Mouse (Mus musculus) midbrain, embryonic 12.5 days (tissue): ENCODE measurements around the gene Rpp40. TPM values are rescaled to one million over a fixed set of nuclear protein-coding genes. Genes with fewer than 3 reads are reported as not detected.

ENCODE experiments used
- ATAC-seq: fragments of 200-750 bp; cut with Nextera tagmentation; 2 replicates; pipeline ENCODE4 v1.8.0; 2017; ENCODE audit warnings: low read depth, moderate TSS enrichment, moderate library complexity; ENCODE audit not compliant: low FRiP score
- H3K27ac ChIP-seq: fragments of 300-500 bp; sonication (generic); replicated peaks from 2 replicates; pipeline ENCODE4 v1.5.1; 2016; ENCODE audit warnings: mild to moderate bottlenecking
- H3K27me3 ChIP-seq: fragments of 300-500 bp; sonication (generic); 2 replicates; pipeline ENCODE4 v1.6.1; 2016; ENCODE audit warnings: mild to moderate bottlenecking
- H3K36me3 ChIP-seq: fragments of 300-500 bp; sonication (generic); 2 replicates; pipeline ENCODE4 v1.6.1; 2016
- H3K4me1 ChIP-seq: fragments of 300-500 bp; sonication (generic); 2 replicates; pipeline ENCODE4 v1.6.1; 2016
- H3K4me2 ChIP-seq: fragments of 300-500 bp; sonication (generic); replicated peaks from 2 replicates; pipeline ENCODE4 v1.6.1; 2016; ENCODE audit warnings: mild to moderate bottlenecking, moderate library complexity
- H3K4me3 ChIP-seq: fragments of 300-500 bp; sonication (generic); 2 replicates; pipeline ENCODE4 v1.5.1; 2016; ENCODE audit warnings: mild to moderate bottlenecking
- H3K9ac ChIP-seq: fragments of 300-500 bp; sonication (generic); replicated peaks from 2 replicates; pipeline ENCODE4 v1.6.1; 2016; ENCODE audit warnings: mild to moderate bottlenecking, moderate library complexity
- H3K9me3 ChIP-seq: fragments of 300-500 bp; sonication (generic); 2 replicates; pipeline ENCODE4 v1.6.1; 2016; ENCODE audit warnings: mild to moderate bottlenecking
- WGBS: fragments of 180-500 bp; shearing (Covaris S2); methylation state at CpG from one replicate; pipeline ENCODE4 v1.1.7; 2016; 5-methylcytosine and 5-hydroxymethylcytosine counted together
- polyA plus RNA-seq: library from polyadenylated mRNA; unstranded; fragments of >200 nt; fragmentation: Nextera tagmentation; extraction: Ambion mirVana; gene quantifications from 2 replicates; pipeline ENCODE4 v1.2.1, GENCODE M21; 2016

The Rpp40 gene
- polyA plus RNA-seq, result 11.8 and 13.2 TPM in 2 replicates

DNA sequence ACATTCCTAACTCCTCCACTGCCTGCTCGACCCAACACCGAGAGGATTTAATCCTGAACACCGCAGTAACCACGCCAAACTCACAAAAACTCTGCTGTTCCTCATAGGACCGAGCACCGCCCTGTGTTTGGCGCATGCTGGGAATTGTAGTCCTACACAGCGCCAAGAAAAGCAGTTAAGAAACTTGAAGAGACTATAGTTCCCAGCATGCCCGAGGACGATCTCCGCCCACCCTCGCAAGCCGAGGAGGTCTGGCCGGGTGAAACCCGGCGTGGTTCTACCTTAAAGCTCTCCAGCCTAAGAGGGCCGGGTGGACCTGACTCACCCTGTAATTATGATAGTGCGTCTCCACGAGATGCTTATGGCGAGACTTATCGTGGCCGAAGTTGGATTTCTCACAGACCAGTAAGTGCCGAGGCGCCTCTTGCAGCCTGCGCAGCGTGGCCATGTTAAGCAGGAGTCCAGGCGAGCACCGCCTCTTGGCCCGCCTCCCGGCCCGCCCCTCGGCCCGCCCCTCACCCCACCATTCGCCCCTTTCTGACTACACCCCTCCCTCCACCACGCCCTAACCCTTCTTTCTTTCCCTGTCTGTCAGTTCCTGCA is at the start of gene Rpp40:
Gene Rpp40 (minus strand): TSS at position 481 of the 603 bp plus-strand sequence.
- H3K9ac ChIP-seq, result peak within 1 kb of the TSS; percentile 49
- ATAC-seq, result peak; percentile 100
- H3K27ac ChIP-seq, result no peak within 1 kb of the TSS
- WGBS, result under 1% methylated on average over 35 of the region's 35 CpGs
- H3K27me3 ChIP-seq, result no peaks in the 10 kb centered on the region
- no peaks in the 10 kb centered on the region for H3K9me3 ChIP-seq
- peak within 1 kb of the TSS; percentile 61 for H3K4me3 ChIP-seq
- peak within 1 kb of the TSS; percentile 68 for H3K4me2 ChIP-seq
- 0 out of 2 replicates have a peak, but pooled peaks cover 2% of the 10 kb centered on the region for H3K4me1 ChIP-seq
- no peaks in the 10 kb centered on the region for H3K36me3 ChIP-seq

DNA sequence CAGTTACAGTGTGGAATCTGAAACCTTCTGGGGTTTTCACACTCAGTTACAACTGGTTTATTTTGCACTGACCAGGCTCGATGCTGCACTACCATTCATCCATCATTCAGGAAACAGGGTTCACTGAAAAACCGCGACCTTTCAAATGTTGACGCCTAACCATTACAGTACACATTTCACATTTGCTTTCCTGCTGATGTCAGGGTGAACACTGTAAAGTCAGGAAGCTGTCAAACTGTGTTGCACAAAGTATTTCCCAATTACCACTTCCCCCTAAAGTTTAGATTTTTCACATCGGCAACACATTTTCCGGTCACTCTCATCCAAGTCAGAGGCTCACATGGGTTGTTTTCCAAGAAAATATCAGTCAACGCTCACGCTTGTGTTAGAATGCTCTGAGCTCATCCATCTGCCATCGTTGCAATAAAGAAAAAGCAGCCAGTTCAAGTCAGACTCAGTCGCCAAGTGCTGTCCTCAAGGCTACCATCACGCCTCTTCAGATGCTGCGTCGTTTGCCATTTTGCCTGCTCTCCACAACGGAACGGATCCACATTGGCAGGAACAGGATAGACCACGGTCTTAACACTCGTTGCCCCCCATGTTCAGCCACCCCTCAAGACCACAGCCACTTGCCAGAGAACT is 43.8 kb upstream of the Rpp40 start:
- no peak for ATAC-seq
- Histone ChIP-seq H3K4me2 (no peak overlapping the region), H3K36me3 (no peaks in the 10 kb centered on the region), H3K9ac (no peak overlapping the region), H3K27ac (no peak overlapping the region), H3K4me1 (no peaks in the 10 kb centered on the region), H3K27me3 (peaks cover 8% of the 10 kb centered on the region; the same call in 1 of the 2 replicates), H3K4me3 (no peak overlapping the region), H3K9me3 (no peaks in the 10 kb centered on the region)
- WGBS, result 89% methylated on average over 17 of the region's 17 CpGs

DNA sequence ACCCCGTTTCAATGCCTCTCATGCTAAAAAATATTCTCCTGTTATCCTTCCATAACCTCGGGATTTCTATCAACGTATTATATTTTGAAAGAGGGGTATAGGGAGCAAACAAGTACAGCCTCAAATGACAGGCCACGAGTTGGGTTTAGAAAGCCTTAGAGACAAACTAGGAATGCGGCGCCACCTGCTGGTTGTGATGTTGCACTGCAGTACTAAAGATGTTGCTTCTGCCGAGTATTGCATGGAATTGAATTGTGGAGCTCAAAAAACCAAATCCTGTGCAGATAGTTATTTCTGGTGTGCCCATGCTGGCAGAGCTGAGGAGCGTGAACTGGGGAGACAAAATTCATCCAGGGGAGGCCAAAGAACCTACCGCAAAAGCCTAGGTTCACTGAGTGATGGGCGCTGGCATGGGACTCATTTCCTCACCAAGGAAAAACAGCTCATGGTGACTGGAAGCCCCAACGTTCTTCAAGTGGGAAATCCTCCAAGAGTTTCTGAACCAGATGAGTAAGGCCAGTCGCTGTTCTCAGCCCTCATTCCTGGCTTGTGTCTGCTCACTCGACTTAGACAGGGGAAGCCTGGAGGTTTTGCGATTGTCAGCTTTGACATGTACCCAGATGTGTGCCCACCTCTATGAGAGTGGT is 41.3 kb upstream of the Rpp40 start:
- H3K9ac ChIP-seq, result no peak overlapping the region
- no peaks in the 10 kb centered on the region for H3K9me3 ChIP-seq
- H3K27me3 ChIP-seq, result peaks cover 8% of the 10 kb centered on the region; the same call in 1 of the 2 replicates
- no peak overlapping the region for H3K4me3 ChIP-seq
- no peaks in the 10 kb centered on the region for H3K36me3 ChIP-seq
- no peak for ATAC-seq
- no peak overlapping the region for H3K27ac ChIP-seq
- no peak overlapping the region for H3K4me2 ChIP-seq
- no peaks in the 10 kb centered on the region for H3K4me1 ChIP-seq
- WGBS, result 24% methylated on average over 14 of the region's 14 CpGs

DNA sequence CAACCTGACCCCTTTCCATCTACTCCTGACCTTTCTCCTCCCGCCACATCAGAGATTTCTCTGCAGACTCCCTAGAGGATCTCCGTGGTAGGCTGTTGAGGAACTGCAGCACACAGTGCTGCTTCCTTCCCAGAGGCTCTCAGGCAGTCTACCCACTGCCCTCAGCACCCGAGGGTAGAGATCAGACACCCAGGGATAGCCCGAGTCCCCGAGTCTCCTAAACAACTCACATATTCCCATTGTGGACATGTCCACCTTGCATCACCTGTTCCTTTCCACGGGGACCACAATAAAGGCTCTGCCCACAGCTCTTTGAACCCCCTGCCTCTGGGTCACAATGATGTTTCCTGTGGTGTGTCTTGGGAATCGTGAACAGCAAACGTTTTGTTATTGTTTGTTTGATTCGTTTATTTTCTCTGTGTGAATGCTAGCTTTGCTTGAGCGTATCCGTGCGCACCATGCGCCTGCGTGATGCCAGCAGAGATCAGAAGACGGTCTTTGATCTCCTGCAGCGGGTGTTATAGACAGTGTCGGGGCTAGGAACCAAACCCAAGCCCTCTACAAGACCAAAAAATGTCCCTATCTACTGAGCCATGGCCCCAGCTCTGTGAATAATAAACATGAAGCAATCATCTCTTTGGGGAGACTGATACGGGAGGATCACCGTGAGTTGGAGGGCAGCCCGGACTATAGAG is 40.6 kb upstream of the Rpp40 start:
- H3K9me3 ChIP-seq, result no peaks in the 10 kb centered on the region
- H3K27ac ChIP-seq, result no peak overlapping the region
- H3K9ac ChIP-seq, result no peak overlapping the region
- 72% methylated on average over 20 of the region's 20 CpGs for WGBS
- peaks cover 8% of the 10 kb centered on the region; the same call in 1 of the 2 replicates for H3K27me3 ChIP-seq
- H3K4me1 ChIP-seq, result no peaks in the 10 kb centered on the region
- ATAC-seq, result no peak
- no peak overlapping the region for H3K4me2 ChIP-seq
- no peak overlapping the region for H3K4me3 ChIP-seq
- no peaks in the 10 kb centered on the region for H3K36me3 ChIP-seq

DNA sequence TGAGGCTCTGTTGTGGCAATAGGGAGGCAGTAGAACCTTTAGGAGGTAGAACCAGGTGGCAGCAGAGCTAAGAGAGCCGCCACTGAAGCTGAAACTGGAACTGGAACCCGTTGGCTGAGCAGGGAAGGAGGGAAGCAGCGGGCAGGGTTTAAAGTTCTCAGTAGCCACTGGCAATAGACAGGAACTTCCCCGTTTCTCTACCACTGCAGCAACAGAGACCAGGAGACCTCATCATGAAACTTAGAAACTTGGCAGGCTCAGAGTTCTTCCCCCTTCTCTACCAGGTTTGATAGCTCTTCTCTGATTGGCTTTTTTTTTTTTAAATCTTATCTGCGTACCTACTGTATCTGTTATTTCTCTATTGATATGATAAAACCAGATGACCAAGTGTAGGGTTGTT is 34.8 kb upstream of the Rpp40 start:
- H3K4me3 ChIP-seq, result no peak overlapping the region
- H3K4me2 ChIP-seq, result no peak overlapping the region
- H3K9me3 ChIP-seq, result no peaks in the 10 kb centered on the region
- no peaks in the 10 kb centered on the region for H3K27me3 ChIP-seq
- WGBS, result 83% methylated on average over 5 of the region's 5 CpGs
- ATAC-seq, result no peak
- no peaks in the 10 kb centered on the region for H3K4me1 ChIP-seq
- H3K36me3 ChIP-seq, result no peaks in the 10 kb centered on the region
- no peak overlapping the region for H3K27ac ChIP-seq
- H3K9ac ChIP-seq, result no peak overlapping the region

DNA sequence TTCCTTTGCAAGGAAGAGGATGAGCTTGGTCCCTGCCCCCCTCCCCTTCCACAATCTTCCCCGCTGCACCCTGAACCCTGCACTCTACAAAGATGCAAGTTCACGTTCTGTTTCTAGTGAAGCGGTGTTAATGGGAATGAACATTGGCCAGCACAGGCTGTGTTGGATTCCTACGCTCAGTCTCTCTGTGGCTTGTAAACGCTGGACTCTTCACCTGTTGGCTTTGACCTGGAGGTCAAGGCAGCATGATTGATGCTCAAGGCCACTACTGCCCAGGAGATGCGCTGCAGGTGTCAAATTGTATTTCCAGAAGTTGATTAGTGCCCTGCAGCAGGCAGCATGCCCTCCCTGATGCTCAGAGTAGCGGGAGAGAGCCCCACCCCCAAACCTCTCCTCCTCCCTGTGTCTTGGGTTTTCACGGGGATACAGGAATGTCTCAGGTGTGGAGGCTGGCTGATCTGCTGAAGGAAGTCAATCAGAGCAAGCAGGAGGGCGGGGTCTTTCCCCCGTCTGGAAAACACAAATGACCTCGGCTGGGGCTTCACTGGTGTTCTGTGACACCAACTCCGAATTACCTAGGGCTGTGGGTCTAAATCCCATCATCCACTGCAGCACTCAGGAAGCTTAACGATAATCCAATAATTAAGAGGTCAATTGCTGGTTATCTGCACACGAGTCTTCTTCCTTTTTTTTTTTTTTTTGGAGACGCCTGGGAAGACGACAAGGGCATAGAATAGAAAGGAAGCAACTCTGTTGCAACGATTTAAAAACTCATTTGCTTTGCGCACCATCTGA is 33.9 kb upstream of the Rpp40 start:
- no peak for ATAC-seq
- Histone ChIP-seq H3K9me3 (peaks cover 4% of the 10 kb centered on the region; the same call in 1 of the 2 replicates), H3K9ac (no peak overlapping the region), H3K27ac (no peak overlapping the region), H3K4me2 (no peak overlapping the region), H3K4me1 (no peaks in the 10 kb centered on the region), H3K36me3 (no peaks in the 10 kb centered on the region), H3K4me3 (no peak overlapping the region), H3K27me3 (no peaks in the 10 kb centered on the region)
- 75% methylated on average over 18 of the region's 18 CpGs for WGBS

DNA sequence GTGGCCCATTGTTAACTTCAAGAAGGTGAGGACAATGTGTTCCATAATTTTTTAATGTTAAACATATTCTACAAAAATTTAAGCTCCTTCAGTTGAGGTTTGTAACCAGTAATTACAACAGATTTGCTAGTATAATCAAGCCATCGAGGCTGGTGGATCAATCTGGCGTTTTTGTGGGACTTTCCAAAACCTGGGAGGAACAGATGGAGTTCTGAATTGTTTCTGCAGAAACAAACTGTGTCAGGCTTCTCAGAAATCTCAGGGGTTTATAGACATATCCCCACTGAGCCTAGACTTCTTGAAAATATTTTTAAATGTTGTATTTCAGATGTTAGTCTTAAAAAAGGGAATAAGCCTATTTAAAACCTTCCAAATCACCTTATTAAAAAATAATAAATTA is 31.8 kb upstream of the Rpp40 start:
- no peaks in the 10 kb centered on the region for H3K36me3 ChIP-seq
- H3K27ac ChIP-seq, result no peak overlapping the region
- H3K9ac ChIP-seq, result no peak overlapping the region
- no peaks in the 10 kb centered on the region for H3K27me3 ChIP-seq
- H3K4me1 ChIP-seq, result no peaks in the 10 kb centered on the region
- H3K9me3 ChIP-seq, result peaks cover 10% of the 10 kb centered on the region; the same call in 1 of the 2 replicates
- 77% methylated on average over 2 of the region's 2 CpGs for WGBS
- no peak overlapping the region for H3K4me2 ChIP-seq
- ATAC-seq, result no peak
- no peak overlapping the region for H3K4me3 ChIP-seq

DNA sequence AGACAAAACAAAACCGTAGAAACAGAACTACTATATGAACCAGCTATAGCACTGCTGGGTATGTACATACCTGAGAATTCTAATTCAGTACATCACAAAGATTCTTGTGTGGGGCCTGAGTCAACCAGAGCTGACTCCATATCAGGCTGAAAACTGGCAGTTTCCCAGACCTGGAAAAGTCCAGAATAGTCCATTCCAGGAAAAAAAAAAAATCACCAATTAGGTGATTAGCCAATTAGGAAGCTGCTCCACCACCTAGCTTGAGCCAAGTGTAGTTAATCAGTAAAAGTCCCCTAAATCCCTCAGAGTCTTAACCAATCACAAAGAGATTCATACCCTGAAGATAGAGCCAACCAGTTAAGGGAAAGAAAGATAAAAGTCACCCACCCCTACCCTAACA is 5.3 kb upstream of the Rpp40 start:
- no peak overlapping the region for H3K4me2 ChIP-seq
- H3K27ac ChIP-seq, result no peak overlapping the region
- no peak overlapping the region for H3K9ac ChIP-seq
- no peaks in the 10 kb centered on the region for H3K36me3 ChIP-seq
- no peaks in the 10 kb centered on the region for H3K9me3 ChIP-seq
- H3K27me3 ChIP-seq, result no peaks in the 10 kb centered on the region
- H3K4me3 ChIP-seq, result no peak overlapping the region
- 90% methylated on average over 1 of the region's 1 CpGs for WGBS
- no peak for ATAC-seq
- no peaks in the 10 kb centered on the region for H3K4me1 ChIP-seq

DNA sequence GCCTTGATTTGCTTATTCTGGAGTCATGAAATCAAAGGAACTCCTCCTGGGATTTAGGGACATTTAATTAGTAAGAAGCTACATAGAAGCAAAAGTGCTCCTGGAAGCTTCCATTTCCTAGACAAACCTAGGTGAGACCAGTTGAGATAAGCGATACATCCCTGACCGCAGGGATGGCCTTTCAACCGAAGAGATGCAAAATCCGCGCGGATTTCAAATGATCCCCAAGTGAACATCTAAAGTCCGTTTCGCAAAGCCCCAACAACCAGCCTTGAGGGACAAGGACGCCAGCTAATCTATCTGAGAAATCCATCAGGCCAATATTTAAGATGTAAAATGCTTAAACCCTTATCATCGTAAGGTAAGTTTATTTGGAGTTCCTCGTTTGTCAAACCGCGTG is 781 bp downstream of the Rpp40 start:
- H3K36me3 ChIP-seq, result no peaks in the 10 kb centered on the region
- H3K27ac ChIP-seq, result no peak overlapping the region
- no peak for ATAC-seq
- H3K4me2 ChIP-seq, result peak overlapping the region; percentile 68
- peak overlapping the region; percentile 61 for H3K4me3 ChIP-seq
- under 1% methylated on average over 13 of the region's 13 CpGs for WGBS
- no peaks in the 10 kb centered on the region for H3K27me3 ChIP-seq
- peak overlapping the region; percentile 49 for H3K9ac ChIP-seq
- H3K9me3 ChIP-seq, result no peaks in the 10 kb centered on the region
- 0 out of 2 replicates have a peak, but pooled peaks cover 2% of the 10 kb centered on the region for H3K4me1 ChIP-seq

DNA sequence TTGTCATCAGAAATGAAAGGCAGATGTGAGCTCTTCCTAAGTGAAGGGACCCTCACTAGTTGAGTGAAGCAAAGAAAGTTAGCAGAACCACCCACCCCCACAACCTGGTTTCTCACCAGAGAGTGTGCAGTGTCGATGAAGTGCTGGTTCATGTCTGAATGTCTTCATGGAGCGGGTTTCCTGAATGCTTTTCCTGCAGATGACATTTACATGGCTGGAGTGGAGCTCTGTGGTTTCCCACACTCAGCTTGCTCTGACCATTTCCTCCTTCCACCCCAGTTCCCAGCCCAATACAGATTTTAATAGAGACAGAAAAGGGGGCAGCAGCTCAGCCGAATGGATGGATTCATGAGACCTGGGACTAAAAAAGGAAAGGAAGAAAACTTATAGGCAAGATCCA is 13.3 kb downstream of the Rpp40 start:
- 85% methylated on average over 3 of the region's 3 CpGs for WGBS
- H3K4me3 ChIP-seq, result no peak overlapping the region
- peaks cover 11% of the 10 kb centered on the region for H3K36me3 ChIP-seq
- no peak for ATAC-seq
- no peak overlapping the region for H3K27ac ChIP-seq
- peaks cover 8% of the 10 kb centered on the region for H3K9me3 ChIP-seq
- H3K4me1 ChIP-seq, result no peaks in the 10 kb centered on the region
- H3K4me2 ChIP-seq, result no peak overlapping the region
- H3K27me3 ChIP-seq, result no peaks in the 10 kb centered on the region
- no peak overlapping the region for H3K9ac ChIP-seq

DNA sequence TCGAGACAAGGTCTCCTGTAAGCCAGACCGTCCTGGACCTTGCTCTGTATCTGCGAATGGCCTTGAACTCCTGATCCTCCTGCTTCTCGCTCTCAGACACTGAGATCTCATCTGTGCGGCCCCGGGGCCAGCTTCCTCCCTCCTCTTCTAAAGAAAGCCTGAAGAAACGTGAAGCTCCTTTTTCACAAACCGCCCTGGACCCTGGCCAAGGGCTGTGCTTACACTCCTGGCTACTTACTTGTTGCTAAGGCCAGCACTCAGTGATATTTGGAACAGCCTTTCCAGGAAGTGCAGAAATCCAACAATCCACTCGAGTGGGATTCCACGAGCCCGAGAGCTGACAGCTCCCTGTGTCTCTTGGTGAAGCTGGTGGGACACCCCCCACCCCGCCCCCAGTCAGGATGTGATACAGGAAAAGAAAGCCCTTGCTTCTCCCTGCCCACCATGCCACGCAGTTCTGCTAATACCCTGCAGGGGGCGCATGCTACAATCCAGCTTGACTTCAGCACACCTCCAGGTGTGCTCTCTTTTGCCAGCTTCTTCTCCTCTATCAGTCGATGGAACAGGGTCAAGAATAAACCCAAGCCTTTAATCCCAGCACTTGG is 19.9 kb downstream of the Rpp40 start:
- Histone ChIP-seq H3K9ac (no peak overlapping the region), H3K27me3 (no peaks in the 10 kb centered on the region), H3K4me3 (no peak overlapping the region), H3K27ac (no peak overlapping the region), H3K9me3 (peaks cover 4% of the 10 kb centered on the region; the same call in 1 of the 2 replicates), H3K4me1 (0 out of 2 replicates have a peak, but pooled peaks cover 4% of the 10 kb centered on the region), H3K4me2 (no peak overlapping the region), H3K36me3 (no peaks in the 10 kb centered on the region)
- no peak for ATAC-seq
- 42% methylated on average over 15 of the region's 15 CpGs for WGBS
